Mouse (Mus musculus) MN1 (cell line): Measurements from ENCODE around the gene Prkd2.

ENCODE experiments used
- DNase-seq: peaks from one replicate; pipeline ENCODE4 v3.0.0-alpha.2; 2016; ENCODE audit warnings: low spot score

Gene Prkd2

GRCm38 (mm10) chr7:16918670-16919069 lies 76.0 kb downstream of the Prkd2 start:
- DNase-seq = peak; percentile 40

DNA sequence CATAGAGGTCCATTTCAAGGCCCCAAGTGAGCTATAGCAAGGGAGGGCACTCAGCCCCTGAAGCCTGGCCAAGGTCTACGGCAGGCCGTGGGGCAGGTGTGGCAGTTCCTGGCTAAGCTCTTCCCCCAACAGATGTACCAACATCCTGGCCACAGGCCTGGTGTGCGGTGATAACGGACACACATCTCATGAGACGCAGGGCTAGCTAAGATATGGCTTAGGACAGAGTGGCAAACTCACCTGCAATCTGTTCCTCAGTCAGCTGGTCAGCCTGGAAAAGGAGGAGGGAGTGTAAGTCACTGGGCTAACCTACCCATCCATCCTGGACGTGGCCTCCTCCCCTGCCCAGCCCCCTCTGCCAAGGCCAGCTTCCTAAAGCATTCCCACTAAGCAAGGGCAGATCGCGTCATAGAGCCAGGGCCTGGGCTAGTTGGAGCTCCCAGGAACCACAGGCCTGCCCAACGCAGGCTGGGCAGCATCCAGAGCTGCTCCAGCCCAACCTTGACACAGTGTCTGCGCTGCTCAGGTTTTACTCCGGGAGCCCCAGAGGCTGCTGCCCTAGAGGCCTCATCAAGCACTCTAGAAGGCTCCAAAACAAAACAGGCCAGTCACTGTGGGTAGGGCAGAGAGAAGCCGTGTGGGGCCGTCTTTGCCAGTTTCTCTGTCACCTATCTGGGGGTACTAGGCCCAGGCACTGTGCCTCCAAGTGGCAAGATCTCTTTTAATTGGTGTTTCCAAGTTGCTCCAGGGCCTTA lies 76.9 kb downstream of the Prkd2 start:
- DNase-seq = peak; percentile 65
